Mouse (Mus musculus): ENCODE measurements around the gene Gm10639.
"Not testable (repeated sequence)": the region's sequence is repeated elsewhere in the genome, so short reads cannot be mapped to it uniquely, and the experiment has no call there.

The Gm10639 gene

GRCm38 (mm10) chr9:78289723-78290122 lies at the start of gene Gm10639:
Gene Gm10639 (plus strand): TSS chr9:78289923.
- not testable (repeated sequence) for DNase-seq

GRCm38 (mm10) chr9:78255683-78256470 lies 33.8 kb upstream of the Gm10639 start:
- not testable (repeated sequence) for DNase-seq

GRCm38 (mm10) chr9:78256914-78257313 lies 32.8 kb upstream of the Gm10639 start, which contains the start of gene Gm3776:
Gene Gm3776 (plus strand): TSS chr9:78257129.
- not testable (repeated sequence) for DNase-seq

- peak; percentile 53 for DNase-seq
Measured at GRCm38 (mm10) chr9:78259688-78260087, 30.0 kb upstream of the Gm10639 start.

- not testable (repeated sequence) for DNase-seq
Measured at GRCm38 (mm10) chr9:78270945-78271344, 18.8 kb upstream of the Gm10639 start.

- not testable (repeated sequence) for DNase-seq
Measured at GRCm38 (mm10) chr9:78282002-78282711, 7.6 kb upstream of the Gm10639 start.

- not testable (repeated sequence) for DNase-seq
Measured at GRCm38 (mm10) chr9:78289063-78289462, 660 bp upstream of the Gm10639 start.

- not testable (repeated sequence) for DNase-seq
Measured at GRCm38 (mm10) chr9:78292462-78292861, 2.7 kb downstream of the Gm10639 start.

- not testable (repeated sequence) for DNase-seq
Measured at GRCm38 (mm10) chr9:78293683-78294082, 4.0 kb downstream of the Gm10639 start.

GRCm38 (mm10) chr9:78294781-78295180 lies 5.1 kb downstream of the Gm10639 start:
- DNase-seq, result not testable (repeated sequence)

- peak; percentile 27 for DNase-seq
Measured at GRCm38 (mm10) chr9:78296089-78296488, 6.4 kb downstream of the Gm10639 start.

- no peak for DNase-seq
Measured at GRCm38 (mm10) chr9:78298232-78298631, 8.5 kb downstream of the Gm10639 start.

GRCm38 (mm10) chr9:78299143-78299542 lies 9.4 kb downstream of the Gm10639 start:
- not testable (repeated sequence) for DNase-seq

- not testable (repeated sequence) for DNase-seq
Measured at GRCm38 (mm10) chr9:78308122-78308521, 18.4 kb downstream of the Gm10639 start.

- no peak for DNase-seq
Measured at GRCm38 (mm10) chr9:78314696-78315095, 25.0 kb downstream of the Gm10639 start, which contains the start of gene Omt2a. Gene Omt2a (minus strand): TSS chr9:78314796.

- DNase-seq, result no peak
Measured at GRCm38 (mm10) chr9:78319499-78319898, 29.8 kb downstream of the Gm10639 start.

GRCm38 (mm10) chr9:78327289-78327688 lies 37.6 kb downstream of the Gm10639 start, which contains the start of gene Omt2b:
Gene Omt2b (plus strand): TSS chr9:78327589.
- DNase-seq, result not testable (repeated sequence)

GRCm38 (mm10) chr9:78337050-78337449 lies 47.3 kb downstream of the Gm10639 start:
- DNase-seq, result not testable (repeated sequence)

GRCm38 (mm10) chr9:78340324-78340723 lies 50.6 kb downstream of the Gm10639 start:
- DNase-seq, result peak; percentile 48

GRCm38 (mm10) chr9:78342494-78342893 lies 52.8 kb downstream of the Gm10639 start:
- DNase-seq, result not testable (repeated sequence)

- DNase-seq, result not testable (repeated sequence)
Measured at GRCm38 (mm10) chr9:78343055-78343454, 53.3 kb downstream of the Gm10639 start.

GRCm38 (mm10) chr9:78345235-78345634 lies 55.5 kb downstream of the Gm10639 start:
- not testable (repeated sequence) for DNase-seq

GRCm38 (mm10) chr9:78347004-78347403 lies 57.3 kb downstream of the Gm10639 start:
- no peak for DNase-seq

All from thymus, postnatal 14 days (tissue).